Mouse (Mus musculus): ENCODE measurements around the gene Skap1.

DNA sequence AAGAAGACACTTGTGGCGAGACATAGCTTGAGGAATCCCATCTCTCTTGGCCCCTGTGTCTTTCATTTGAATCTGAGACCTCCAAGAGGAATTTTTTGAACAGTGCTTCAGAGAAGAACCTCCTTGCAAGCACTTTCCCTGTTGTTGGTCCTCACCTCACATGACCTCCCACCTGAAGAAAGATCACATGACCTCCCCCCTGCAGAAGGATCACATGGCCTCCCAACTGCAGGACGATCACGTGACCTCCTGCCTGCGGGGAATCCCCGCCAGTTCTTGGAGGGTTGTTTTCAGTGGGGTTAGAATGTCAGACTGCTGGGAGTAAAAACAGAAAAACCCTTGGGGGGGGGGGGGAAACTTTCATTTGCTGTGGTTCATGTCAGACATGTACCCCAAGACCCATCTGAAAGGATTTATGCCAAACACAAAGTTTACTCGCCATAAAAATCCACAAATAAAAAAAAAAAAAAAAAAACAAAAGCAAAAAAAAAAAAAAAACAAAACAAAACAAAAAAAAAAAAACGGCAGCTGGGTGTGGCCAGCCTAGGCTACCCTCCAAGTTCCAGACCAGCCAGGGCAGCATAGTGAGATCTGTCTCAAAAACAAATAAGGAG lies 232.6 kb downstream of the Skap1 start:
- TF ChIP-seq EP300 (IDR thresholded peaks at IDR 0.05; ENCODE audit: insufficient read depth, low read depth, low read length) (peak; percentile 96), CTCF (IDR thresholded peaks at IDR 0.05; ENCODE audit: low read depth, low read length) (no peak)

Data from ES-Bruce4 (cell line).